Mouse (Mus musculus) right cerebral cortex, postnatal 36 days (tissue): ENCODE measurements at regions not wholly inside any gene's neighbourhood (a gene's known extent, or its start where the extent isn't known, plus 50 kb on each side); places are given as distances from the start of the nearest gene placed in this dataset.

ENCODE experiments used
- DNase-seq, 2 experiments: peaks; one replicate each; pipeline ENCODE4 v3.0.0; 2022; ENCODE audit warnings: low spot score in 2 of 2, mixed read lengths in 1 of 2

DNA sequence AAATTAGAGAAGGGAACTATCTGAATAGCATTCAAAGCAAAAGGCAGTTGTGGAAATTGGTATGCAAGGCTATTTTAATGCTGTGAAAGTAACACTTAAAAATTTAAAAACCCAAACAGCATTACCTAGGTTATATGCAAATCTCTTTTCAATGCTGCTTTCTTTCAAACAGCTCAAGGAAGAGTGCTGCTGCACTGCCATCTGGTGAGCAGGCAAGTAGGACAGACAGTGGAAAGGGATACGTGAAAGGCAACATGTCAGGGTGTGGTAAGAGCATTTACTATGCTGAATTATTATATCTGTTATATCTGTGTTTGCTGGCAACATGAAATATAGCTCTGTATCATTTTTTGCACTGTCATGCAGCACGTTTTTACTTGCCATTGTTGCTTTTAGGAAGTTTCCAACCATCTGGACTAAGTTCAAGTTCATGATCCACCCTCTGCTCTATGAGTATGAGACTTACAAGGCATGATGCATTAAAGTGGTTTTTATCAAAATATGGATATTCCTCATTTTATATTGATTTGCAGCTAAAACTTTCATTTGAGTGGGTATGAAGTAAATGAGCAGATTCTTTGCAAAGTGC, 1223.0 kb downstream of the Dnajb9 start:
- DNase-seq, result peak; percentile 24 to 42

DNA sequence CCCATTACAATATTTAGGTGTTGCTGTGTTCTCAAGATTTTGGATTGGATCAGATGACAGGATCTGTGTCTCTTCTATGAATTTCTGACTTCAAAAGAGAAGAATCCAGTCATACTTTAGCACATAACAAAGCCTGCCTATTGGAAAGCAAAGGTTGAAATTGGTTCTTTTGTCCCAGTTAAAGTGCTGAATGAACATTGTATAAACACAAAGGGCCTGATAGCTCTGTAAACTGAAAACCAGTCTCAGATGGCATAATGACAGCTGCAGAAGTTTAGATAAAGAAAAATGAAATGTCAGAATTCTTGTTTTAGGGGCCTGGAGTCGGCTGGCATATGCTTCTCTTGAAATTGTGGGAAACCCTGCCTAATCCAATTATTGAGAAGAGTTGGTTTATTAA, 1223.6 kb downstream of the Dnajb9 start:
- DNase-seq, result no peak

DNA sequence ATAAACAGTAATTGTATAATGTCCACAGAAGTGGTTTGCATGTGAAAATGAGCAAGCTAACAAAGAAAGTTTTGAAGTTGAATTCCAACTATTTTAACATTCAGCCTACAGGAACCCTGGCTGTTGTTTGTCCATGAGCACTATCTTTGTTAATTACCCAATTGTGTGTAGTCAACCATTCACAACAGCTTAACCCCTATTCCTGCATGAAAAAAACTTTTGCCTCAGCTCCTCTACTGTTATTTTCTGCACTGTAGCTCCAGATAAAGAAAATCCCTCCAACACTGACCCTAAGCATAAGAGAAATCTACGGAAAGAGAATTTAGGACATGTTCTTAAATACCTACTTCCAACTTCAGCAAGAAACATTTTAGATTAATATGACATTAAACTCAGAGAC, 1224.0 kb downstream of the Dnajb9 start:
- DNase-seq, result no peak

DNA sequence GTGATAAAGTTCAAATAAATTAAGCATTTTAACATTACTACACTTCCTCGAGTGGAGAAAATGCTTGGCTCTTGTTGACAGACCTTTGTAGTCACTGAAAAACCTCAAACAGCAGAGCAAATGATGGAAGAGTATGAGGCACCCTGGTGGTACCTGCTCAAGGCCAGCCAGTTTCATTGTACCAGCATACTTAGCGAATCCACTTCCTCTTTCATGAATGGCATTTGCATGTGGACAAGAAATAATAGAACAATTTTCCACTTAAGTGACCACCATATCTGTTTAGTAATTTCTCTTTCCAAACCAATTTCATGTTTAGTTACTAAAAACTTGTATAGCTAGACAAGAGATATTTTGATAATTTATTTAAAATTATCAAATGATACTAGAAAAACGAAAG, 1231.3 kb downstream of the Dnajb9 start:
- DNase-seq, result no peak

DNA sequence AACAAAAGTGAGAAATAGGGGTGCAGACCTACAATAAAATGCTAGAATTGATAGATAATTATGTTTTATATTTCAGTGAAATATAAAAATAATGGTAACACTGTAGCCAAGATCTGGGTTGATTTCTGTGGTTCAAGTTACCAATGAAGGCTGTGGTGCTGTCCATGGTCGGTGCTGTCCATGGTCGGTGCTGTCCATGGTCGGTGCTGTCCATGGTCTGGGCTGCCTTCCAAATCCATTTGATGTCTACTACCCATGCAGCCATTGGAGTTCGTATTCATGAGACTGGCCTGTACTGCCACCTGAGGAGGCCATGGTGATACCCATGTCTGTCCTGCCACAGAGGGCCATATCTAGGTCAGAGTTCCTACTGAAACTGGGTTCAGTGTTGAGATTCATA, 1237.4 kb downstream of the Dnajb9 start:
- no peak for DNase-seq

DNA sequence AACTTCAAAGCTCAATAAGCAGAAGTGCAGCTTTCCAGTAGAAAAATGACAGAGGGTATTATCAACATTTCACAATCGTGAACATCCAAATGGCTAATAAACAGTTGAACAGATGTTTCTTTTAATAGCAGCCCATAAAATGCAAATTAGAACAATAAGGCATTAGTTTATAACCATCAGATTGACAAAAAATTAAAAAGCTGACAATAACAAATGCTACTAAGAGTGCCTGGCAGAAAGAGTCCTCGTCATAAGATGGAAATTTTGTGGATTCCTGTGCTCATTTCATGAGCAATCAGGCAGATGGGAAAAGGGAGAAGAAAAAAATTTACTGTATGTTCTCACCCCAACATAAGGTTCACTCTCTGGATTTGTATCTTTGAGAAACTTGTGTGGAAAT, 1248.6 kb downstream of the Dnajb9 start:
- DNase-seq, result no peak

DNA sequence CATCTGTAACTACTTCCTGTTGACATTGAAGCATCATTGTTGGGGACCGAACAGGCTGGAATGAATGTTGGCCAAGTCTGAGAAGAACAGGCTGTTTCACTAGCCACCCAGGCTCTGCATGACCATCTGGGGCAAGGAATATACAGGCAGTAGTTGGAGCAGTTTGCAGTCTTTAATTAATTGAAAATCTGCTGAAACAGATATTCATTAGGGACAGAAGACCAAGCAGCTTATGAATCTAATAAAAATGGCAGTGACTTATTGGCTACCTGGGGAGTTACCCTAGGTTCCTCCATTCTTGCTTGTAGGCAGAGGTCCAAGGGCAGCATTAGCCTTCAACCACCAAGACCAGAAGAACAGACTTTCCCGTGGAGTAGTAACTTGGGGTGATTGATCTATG, 1262.2 kb downstream of the Dnajb9 start:
- no peak for DNase-seq

DNA sequence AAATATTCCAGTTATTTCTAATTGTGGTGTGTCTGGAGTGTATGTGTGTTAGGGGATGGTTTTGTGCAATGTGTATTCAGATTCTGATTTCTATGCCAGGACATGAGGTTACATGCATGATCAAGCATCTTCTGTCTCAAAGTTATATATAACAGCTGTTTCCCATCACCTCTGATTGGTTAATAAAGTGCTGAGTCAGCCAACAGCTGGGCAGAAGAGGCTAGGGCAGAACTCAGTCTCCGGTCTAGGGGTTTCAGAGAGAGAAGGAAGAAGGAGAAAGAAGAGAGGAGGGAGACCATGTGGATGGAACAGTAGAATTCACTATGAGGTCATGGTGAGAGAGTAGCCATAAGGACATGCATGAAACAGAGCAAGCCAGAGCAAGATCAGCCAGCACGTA, 1295.8 kb downstream of the Dnajb9 start:
- DNase-seq, result no peak
